Mouse (Mus musculus): ENCODE measurements at regions not wholly inside any gene's neighbourhood (a gene's known extent, or its start where the extent isn't known, plus 50 kb on each side); places are given as distances from the start of the nearest gene placed in this dataset.

DNA sequence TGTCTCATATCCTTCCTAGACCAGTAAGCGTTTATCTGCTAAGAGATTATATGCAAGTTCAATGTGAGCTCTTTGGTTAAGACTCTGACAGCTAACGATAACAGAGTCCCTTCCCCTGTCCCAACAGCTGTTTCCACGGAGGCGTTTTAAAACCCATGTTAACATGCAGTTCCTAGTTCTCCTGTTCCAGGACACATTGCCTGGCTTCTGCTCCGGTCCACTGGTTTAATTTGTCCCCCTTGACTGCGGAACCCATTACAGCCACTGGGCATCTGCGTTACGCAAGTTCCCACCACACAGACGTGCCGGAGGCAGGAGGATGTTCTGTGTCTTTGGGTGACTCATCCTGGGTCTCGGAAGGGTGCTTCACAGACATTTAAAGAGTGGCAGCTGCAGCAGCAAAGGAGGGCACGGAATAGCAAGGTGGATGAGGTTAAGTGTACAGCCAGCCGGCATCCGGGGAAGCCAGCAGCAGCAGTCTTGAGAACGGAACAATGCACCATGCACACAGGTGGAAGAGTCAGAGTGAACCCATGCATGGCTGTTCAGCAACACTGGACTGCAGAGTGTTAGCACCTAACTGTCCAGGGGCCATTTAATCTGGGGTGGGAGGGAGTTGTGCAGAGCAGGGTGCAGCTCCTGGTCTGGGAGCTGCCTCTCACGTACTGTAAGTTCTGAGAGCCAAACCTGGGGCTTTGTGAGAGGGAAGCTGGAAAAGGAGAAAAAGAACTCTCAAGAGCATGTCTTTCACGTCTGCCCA, 271.8 kb downstream of the Rngtt start:
- no peak overlapping the region for H3K27ac ChIP-seq (ENCODE audit: insufficient read depth, low read depth, low read length)
- TF ChIP-seq POLR2A (IDR thresholded peaks at IDR 0.05; ENCODE audit: borderline replicate concordance, low read depth, low read length) (no peak), CTCF (IDR thresholded peaks at IDR 0.05; ENCODE audit: low read depth, low read length) (no peak)
- H3K4me3 ChIP-seq (ENCODE audit: insufficient read depth, low read length), result no peak overlapping the region
- no peaks in the 10 kb centered on the region; the same call in 1 of the 2 replicates for H3K4me1 ChIP-seq (ENCODE audit: control insufficient read depth, insufficient read depth, low read length)

DNA sequence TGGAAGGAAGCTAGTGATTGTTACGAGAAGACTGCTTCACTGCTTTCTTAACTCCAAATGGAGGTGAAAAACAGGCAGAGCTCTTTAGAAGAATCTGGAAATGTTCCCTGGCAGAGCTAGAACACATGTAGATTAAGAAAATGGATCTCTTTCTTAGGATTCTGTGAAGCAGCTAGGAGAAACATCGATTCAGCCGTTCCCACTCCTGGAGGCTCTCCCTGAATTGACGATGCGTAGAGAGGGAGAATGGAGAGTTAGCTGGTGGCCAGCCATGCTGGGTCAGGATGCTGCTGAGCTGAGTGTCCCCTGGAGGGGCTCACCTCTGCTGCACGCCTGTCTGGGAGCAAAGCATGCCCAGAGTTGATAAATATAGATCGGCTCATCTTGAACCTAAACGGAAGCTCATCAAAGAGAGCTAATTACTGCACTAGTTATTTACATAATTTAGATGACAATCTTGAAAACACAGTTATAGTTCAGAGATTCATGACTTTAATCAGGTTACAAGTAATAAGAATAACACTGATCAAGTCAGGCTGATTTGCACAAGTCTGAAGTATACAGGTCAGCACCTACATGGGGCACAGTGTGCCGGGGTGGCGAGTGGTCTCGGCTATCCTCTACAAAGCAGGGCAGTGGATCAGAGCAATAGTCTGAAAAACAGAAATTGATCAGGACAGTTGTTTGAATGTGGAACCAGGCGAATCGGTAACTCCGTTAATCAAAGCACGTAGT, 273.0 kb downstream of the Rngtt start:
- Histone ChIP-seq H3K4me3 (ENCODE audit: insufficient read depth, low read length) (no peak overlapping the region), H3K27ac (ENCODE audit: insufficient read depth, low read depth, low read length) (no peak overlapping the region), H3K4me1 (ENCODE audit: control insufficient read depth, insufficient read depth, low read length) (peaks cover 2% of the 10 kb centered on the region; the same call in 1 of the 2 replicates)
- TF ChIP-seq POLR2A (IDR thresholded peaks at IDR 0.05; ENCODE audit: borderline replicate concordance, low read depth, low read length) (no peak), CTCF (IDR thresholded peaks at IDR 0.05; ENCODE audit: low read depth, low read length) (no peak)

DNA sequence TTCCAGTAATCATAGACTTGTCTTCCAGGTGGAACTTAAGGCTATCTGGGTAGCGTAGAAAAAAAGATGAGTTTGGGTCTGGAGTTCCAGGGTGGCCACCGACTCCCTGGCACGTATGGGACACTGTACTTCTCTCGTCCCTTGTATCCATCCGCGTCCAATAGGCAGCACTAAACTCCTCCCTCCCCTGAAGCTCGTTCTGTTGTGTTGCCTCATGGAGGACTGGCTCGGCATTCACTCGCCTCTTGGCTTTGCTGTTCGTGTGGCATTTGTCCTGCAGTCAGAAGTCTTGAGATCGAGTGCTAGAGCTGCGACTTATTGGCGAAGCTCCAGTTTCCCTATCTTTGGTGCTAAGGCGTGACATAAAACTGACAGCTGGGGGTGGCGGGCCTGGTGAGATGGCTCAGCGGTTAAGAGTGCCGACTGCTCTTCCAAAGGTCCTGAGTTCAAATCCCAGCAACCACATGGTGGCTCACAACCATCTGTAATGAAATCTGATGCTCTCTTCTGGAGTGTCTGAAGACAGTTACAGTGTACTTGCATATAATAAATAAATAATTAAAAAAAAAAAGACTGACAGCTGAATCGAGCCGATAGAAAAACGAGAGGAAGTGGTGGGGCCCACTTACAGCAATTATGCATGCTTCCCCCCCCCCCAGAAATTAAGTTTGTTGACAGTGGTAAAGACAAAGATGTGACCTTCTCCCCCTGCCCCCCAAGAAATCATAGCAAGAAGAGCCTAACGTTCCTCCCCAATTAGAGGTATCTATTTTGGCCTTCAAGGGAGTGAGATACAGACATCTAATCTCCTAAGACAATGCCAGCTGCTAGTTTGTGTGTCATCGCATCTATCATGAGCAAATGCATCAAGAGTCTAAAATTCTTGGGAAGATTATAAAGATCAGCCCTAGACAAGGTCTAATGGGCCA, 274.1 kb downstream of the Rngtt start:
- no peak for TF ChIP-seq POLR2A (IDR thresholded peaks at IDR 0.05; ENCODE audit: borderline replicate concordance, low read depth, low read length)
- TF ChIP-seq CTCF (IDR thresholded peaks at IDR 0.05; ENCODE audit: low read depth, low read length), result no peak
- Histone ChIP-seq H3K27ac (ENCODE audit: insufficient read depth, low read depth, low read length) (no peak overlapping the region), H3K4me3 (ENCODE audit: insufficient read depth, low read length) (no peak overlapping the region), H3K4me1 (ENCODE audit: control insufficient read depth, insufficient read depth, low read length) (peaks cover 2% of the 10 kb centered on the region; the same call in 1 of the 2 replicates)

DNA sequence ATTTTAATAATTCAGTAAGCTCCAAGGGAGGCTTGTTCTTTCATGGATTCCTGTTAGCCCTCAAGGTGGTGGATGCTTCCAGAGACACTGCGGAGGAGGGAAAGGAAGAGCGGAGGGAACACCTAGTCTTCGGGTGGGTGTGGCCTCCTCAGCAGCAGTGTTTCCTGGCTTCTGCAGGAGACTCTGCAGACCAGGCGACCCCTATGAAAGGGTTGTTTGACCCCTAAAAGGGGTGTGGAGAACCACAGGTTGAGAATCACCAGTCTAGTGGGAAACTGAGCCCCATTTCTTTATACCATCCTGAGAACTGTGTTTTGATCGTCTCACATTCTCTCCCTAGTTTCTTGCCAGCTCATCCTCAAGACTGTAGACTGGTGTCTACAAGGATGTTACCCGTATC, 275.7 kb downstream of the Rngtt start:
- H3K4me1 ChIP-seq (ENCODE audit: control insufficient read depth, insufficient read depth, low read length), result peaks cover 2% of the 10 kb centered on the region; the same call in 1 of the 2 replicates
- no peak overlapping the region for H3K4me3 ChIP-seq (ENCODE audit: insufficient read depth, low read length)
- TF ChIP-seq CTCF (IDR thresholded peaks at IDR 0.05; ENCODE audit: low read depth, low read length) (no peak), POLR2A (IDR thresholded peaks at IDR 0.05; ENCODE audit: borderline replicate concordance, low read depth, low read length) (no peak)
- no peak overlapping the region for H3K27ac ChIP-seq (ENCODE audit: insufficient read depth, low read depth, low read length)

DNA sequence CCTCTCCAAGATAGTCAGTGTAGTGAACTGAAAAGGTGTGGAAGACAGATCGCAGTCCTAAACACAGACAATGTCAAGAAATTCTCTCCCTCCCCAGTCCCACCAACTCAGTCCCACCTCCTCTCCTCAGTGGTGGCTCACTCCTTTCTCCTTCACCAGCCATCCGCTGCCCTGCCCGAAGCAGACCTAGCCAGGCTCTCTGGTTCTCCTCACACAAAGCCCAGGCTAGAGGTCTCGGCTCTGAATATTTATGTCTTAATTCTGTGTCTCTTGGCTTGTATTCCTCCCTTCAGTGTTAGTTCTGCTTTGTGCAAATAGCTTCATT, 276.1 kb downstream of the Rngtt start:
- Histone ChIP-seq H3K4me3 (ENCODE audit: insufficient read depth, low read length) (no peak overlapping the region), H3K27ac (ENCODE audit: insufficient read depth, low read depth, low read length) (no peak overlapping the region), H3K4me1 (ENCODE audit: control insufficient read depth, insufficient read depth, low read length) (peaks cover 2% of the 10 kb centered on the region; the same call in 1 of the 2 replicates)
- no peak for TF ChIP-seq CTCF (IDR thresholded peaks at IDR 0.05; ENCODE audit: low read depth, low read length)
- no peak for TF ChIP-seq POLR2A (IDR thresholded peaks at IDR 0.05; ENCODE audit: borderline replicate concordance, low read depth, low read length)

DNA sequence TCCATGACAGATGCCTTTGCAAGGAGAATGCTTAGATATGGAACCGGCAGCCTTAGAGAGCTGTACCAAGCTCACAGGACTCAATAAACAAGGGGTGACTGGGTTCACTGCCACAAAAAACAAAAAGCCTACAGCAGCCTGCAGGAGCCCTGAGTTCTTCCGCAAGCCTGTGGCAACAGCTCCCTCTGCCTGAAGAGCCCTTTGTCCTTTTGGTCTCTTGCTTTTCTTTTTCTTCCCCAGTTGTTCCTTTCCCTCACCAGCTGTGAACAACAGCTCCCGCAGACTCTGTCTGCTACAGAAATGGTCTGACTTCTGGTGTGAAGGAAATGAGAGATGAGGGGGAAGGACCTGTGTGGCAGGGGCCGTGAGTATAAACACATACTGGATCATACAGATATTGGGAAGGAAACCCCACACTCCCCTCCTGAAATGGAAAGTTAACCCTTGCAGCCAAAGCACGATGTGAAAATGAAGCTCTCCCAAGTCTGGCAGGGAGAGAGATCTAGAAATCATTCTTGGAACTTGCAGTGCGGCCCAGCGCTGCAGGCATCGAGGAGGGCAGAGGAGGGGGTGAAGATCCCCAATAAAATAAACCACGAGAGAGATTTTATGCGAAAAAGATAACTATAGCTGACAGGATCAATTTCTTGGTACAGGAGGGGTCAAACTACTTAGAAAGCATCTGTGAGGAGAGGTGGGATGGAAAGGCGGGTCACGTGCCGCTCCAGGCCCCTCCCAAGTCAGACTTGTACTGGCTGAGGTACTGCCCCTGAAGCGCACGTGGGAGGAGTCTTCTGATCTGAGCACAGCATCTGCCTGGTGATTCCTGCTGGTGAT, 276.7 kb downstream of the Rngtt start:
- TF ChIP-seq POLR2A (IDR thresholded peaks at IDR 0.05; ENCODE audit: borderline replicate concordance, low read depth, low read length) (no peak), CTCF (IDR thresholded peaks at IDR 0.05; ENCODE audit: low read depth, low read length) (no peak)
- peaks cover 2% of the 10 kb centered on the region; the same call in 1 of the 2 replicates for H3K4me1 ChIP-seq (ENCODE audit: control insufficient read depth, insufficient read depth, low read length)
- no peak overlapping the region for H3K4me3 ChIP-seq (ENCODE audit: insufficient read depth, low read length)
- no peak overlapping the region for H3K27ac ChIP-seq (ENCODE audit: insufficient read depth, low read depth, low read length)

DNA sequence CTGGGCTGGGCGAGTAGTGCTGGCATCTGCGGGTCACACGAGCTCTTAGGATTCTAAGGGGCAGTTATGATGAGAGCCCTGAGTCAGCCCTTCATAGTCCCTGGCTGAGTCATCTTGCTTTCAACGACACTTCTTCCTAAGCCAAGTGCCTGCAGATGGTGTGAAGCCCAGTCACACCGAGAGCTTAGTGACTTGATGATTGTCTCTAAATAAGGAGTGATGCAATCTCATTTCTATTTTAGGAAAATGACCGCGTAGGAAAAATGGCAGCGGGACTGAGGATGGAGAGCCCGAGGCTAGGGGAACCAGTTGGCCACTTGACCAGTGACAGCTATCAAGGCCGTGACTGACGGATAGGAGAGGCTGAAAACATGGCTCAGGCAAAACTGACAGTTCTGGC, 277.6 kb downstream of the Rngtt start:
- peaks cover 2% of the 10 kb centered on the region; the same call in 1 of the 2 replicates for H3K4me1 ChIP-seq (ENCODE audit: control insufficient read depth, insufficient read depth, low read length)
- TF ChIP-seq POLR2A (IDR thresholded peaks at IDR 0.05; ENCODE audit: borderline replicate concordance, low read depth, low read length) (no peak), CTCF (IDR thresholded peaks at IDR 0.05; ENCODE audit: low read depth, low read length) (no peak)
- H3K4me3 ChIP-seq (ENCODE audit: insufficient read depth, low read length), result no peak overlapping the region
- no peak overlapping the region for H3K27ac ChIP-seq (ENCODE audit: insufficient read depth, low read depth, low read length)

DNA sequence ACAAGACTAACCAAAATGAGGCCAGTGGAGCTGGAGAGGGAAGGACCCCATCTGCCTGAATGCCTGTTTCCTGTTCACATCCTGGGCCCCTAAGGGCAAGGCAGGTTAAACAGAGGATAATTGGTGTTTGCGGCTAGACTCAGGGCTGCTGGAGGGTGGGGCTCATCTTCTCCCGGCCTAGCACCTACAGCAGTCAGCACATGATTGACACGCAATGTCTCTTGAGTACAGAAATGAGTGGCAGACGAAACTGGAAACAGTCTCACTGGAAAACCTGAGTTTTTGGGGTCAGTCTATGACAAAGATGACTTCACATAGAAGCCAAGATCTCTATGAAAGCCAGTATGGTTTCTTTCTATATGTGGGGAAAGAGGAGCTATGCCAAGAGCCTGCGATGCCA, 278.0 kb downstream of the Rngtt start:
- H3K27ac ChIP-seq (ENCODE audit: insufficient read depth, low read depth, low read length), result no peak overlapping the region
- H3K4me1 ChIP-seq (ENCODE audit: control insufficient read depth, insufficient read depth, low read length), result peaks cover 2% of the 10 kb centered on the region; the same call in 1 of the 2 replicates
- no peak overlapping the region for H3K4me3 ChIP-seq (ENCODE audit: insufficient read depth, low read length)
- TF ChIP-seq POLR2A (IDR thresholded peaks at IDR 0.05; ENCODE audit: borderline replicate concordance, low read depth, low read length), result no peak
- no peak for TF ChIP-seq CTCF (IDR thresholded peaks at IDR 0.05; ENCODE audit: low read depth, low read length)

DNA sequence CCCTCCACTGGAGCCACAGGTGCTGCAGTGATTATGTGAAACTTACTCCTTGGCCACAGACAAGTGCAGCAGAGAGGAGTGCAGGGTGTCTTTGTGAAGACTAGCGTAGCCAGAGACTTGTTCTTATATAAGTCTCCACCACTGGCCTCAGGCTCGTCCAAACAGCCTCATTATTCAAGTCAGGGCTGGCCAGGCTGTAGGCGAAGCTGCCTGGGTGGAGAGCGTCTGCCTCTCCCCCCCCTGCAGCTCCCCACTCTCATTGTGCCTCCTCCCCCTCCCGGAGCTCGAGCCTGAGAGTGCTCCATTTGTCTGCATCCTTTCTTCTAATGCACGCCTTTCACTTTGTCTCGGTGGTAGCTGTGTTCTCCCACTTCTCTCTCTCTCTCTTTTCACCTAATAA, 279.1 kb downstream of the Rngtt start:
- Histone ChIP-seq H3K4me3 (ENCODE audit: insufficient read depth, low read length) (no peak overlapping the region), H3K27ac (ENCODE audit: insufficient read depth, low read depth, low read length) (no peak overlapping the region), H3K4me1 (ENCODE audit: control insufficient read depth, insufficient read depth, low read length) (peaks cover 2% of the 10 kb centered on the region; the same call in 1 of the 2 replicates)
- TF ChIP-seq POLR2A (IDR thresholded peaks at IDR 0.05; ENCODE audit: borderline replicate concordance, low read depth, low read length) (no peak), CTCF (IDR thresholded peaks at IDR 0.05; ENCODE audit: low read depth, low read length) (no peak)

All from bone marrow macrophage, adult 2 months (primary cell).